Mouse (Mus musculus): ENCODE measurements at regions not wholly inside any gene's neighbourhood (a gene's known extent, or its start where the extent isn't known, plus 50 kb on each side); places are given as distances from the start of the nearest gene placed in this dataset.
A peak's percentile ranks its signal among the peaks of the same experiment; 100 is the strongest.
"Not testable (repeated sequence)": the region's sequence is repeated elsewhere in the genome, so short reads cannot be mapped to it uniquely, and the experiment has no call there.

DNA sequence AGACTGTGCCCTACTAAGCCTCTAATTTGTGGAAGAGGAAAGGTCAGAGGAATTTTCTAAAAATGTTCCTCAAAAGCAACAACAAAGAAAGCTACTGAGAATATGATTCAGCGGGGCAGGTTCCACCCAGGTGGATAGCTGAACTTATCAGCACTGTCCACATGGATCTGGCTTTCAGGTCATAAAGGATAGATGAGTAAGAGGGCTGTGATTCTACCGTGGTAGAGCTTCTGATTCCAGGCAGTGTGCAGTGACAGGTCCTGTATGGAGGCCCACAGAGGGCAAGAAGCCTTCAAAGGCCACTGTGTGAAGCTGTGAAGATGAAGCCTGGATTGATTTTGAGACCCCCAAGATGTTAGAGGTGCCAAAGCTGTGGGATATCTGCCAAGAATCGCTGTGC is 51.8 kb downstream of the Teddm3 start:
- not testable (repeated sequence) for H3K9ac ChIP-seq; H3K4me1 ChIP-seq; ATAC-seq; H3K4me3 ChIP-seq; H3K27me3 ChIP-seq (replicated peaks); H3K4me2 ChIP-seq; H3K9me3 ChIP-seq (replicated peaks); H3K36me3 ChIP-seq; H3K27ac ChIP-seq
- 61% methylated on average over 3 of the region's 3 CpGs for WGBS (ENCODE audit: insufficient replicate concordance)

DNA sequence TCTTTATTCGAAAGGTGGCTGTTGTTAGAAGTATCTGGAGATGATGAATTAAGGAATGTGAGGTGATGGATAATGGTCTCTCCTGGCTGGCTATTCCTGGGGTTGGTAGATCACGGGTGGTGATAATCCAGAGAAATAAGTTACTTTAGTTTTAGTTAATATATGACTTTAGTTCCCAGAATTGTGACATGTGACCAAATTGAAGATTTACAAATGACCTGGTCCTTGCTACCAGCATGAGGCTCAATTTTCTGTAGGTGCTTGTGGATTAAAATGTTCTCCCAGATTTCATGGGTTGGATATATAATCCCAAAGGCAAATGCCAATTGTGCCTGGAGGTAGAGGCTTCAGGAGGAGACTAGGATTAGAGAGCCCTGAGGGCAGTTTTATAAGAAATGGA is 53.7 kb downstream of the Teddm3 start:
- H3K9me3 ChIP-seq (replicated peaks); H3K27ac ChIP-seq; H3K4me3 ChIP-seq; H3K4me1 ChIP-seq; ATAC-seq; H3K27me3 ChIP-seq (replicated peaks); H3K4me2 ChIP-seq; H3K36me3 ChIP-seq; H3K9ac ChIP-seq: not testable (repeated sequence)
- 37% methylated on average over 2 of the region's 2 CpGs for WGBS (ENCODE audit: insufficient replicate concordance)

DNA sequence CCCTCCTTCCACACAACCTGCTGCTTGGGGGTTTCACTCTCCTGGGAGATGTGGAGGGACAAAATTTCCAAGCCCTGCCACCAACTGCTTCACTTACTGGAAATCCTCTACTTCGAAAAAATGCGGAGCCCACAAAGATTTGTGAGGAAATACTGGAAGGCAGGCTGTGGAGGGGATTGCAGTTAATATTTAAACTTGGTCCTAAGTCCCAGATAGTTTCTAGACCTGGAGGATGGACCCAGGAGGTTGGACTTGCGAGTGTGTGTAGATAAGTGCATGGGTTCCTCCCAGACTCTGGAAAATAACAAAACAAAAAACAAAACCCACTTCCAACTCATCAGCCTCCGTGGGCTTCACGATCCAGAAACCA is 79.0 kb downstream of the Teddm3 start:
- H3K9me3 ChIP-seq (replicated peaks), result no peaks in the 10 kb centered on the region
- H3K4me2 ChIP-seq, result 0 out of 2 replicates have a peak overlapping the region, but pooled peaks have one; percentile 25
- no peaks in the 10 kb centered on the region for H3K36me3 ChIP-seq
- 42% methylated on average over 5 of the region's 5 CpGs for WGBS (ENCODE audit: insufficient replicate concordance)
- H3K27ac ChIP-seq, result no peak overlapping the region
- H3K4me3 ChIP-seq, result no peak overlapping the region
- ATAC-seq, result no peak
- H3K27me3 ChIP-seq (replicated peaks), result no peaks in the 10 kb centered on the region
- no peaks in the 10 kb centered on the region for H3K4me1 ChIP-seq
- no peak overlapping the region for H3K9ac ChIP-seq

DNA sequence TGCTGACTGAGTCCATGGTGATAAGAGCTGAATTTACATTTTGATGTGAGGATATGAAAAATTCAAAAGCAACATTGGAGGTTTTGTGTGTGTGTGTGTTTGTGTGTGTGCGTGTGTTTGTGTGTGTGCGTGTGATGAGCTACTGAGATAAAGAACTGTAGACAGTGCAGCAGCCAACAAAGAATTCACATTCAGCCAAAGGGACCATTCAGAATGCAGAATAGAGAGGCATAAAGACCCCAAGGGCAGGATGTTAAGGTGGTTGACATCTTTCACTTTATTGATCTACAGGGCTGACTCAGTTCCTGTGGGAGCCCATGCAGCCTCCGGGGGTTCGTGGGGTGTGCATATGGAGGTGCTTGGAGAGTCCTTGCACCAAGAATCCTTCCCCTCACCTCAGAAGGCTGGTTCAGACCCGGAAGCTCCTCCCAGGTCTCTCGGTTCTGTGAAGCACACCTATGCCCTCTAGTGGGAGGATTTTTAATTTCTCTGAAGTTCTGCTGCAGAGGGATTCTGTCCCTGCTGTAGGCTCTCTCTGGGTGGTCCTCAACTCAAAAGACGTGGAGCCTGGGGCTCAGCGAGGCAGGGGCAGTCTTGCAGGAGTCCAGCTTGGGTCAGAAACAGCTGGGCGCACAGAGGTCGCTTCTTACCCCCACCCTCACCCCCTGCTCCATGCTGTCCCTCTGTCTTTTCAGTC is 79.6 kb downstream of the Teddm3 start:
- ATAC-seq, result peak; percentile 15; the same call in 1 of the 2 replicates
- 0 out of 2 replicates have a peak overlapping the region, but pooled peaks have one; percentile 25 for H3K4me2 ChIP-seq

DNA sequence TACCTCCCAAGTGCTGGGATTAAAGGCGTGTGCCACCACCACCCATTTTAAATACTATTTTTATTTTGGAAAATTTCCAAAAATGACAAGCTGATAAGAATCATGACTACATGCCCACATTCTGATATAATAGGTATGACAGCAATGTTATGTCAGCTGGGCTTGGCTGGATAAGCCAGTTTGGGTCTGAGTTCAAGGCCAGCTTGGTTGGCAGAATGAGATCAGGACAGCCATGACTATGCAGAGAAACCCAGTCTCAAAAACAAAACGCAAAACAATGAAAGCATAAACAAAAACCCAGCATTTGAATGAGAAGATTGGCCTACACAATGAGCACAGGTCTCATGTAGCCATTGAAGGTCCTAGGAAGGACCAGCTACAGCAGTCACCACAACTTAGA is 93.6 kb downstream of the Teddm3 start:
- Histone ChIP-seq H3K36me3 (no peaks in the 10 kb centered on the region), H3K9me3 (replicated peaks) (no peaks in the 10 kb centered on the region), H3K4me2 (no peak overlapping the region), H3K4me1 (no peaks in the 10 kb centered on the region), H3K9ac (no peak overlapping the region), H3K27me3 (replicated peaks) (no peaks in the 10 kb centered on the region), H3K27ac (no peak overlapping the region), H3K4me3 (no peak overlapping the region)
- WGBS (ENCODE audit: insufficient replicate concordance), result 54% methylated on average over 2 of the region's 2 CpGs
- no peak for ATAC-seq

More for the DNA sequence above, 79.6 kb downstream of the Teddm3 start:
- not testable (repeated sequence) for H3K27ac ChIP-seq; H3K9ac ChIP-seq; H3K9me3 ChIP-seq (replicated peaks); H3K4me1 ChIP-seq; H3K27me3 ChIP-seq (replicated peaks); H3K36me3 ChIP-seq; H3K4me3 ChIP-seq
- 26% methylated on average over 8 of the region's 10 CpGs for WGBS (ENCODE audit: insufficient replicate concordance)

DNA sequence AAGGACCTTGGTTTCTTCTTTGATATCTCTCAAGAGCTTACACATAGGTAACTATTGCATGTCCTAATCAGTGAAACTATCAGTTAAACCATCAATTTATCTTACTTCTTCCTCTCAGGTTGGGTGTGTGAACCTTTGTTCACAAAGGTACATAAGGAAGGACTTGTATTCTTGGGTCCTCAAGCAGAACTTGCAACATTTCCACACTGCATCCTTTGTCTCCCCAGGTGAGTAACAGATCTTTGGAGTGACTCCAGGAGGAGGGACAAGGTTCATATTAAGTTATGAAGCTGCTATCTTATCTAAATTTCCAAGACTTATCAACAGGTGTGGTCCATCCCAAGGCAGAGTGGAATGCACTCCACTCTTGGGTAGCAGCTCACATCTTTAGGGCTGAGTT is 99.0 kb downstream of the Teddm3 start:
- Histone ChIP-seq H3K9me3 (replicated peaks) (peaks cover 11% of the 10 kb centered on the region), H3K4me3 (no peak overlapping the region), H3K4me2 (no peak overlapping the region), H3K27me3 (replicated peaks) (no peaks in the 10 kb centered on the region), H3K4me1 (no peaks in the 10 kb centered on the region), H3K27ac (no peak overlapping the region), H3K9ac (no peak overlapping the region), H3K36me3 (no peaks in the 10 kb centered on the region)
- no peak for ATAC-seq

DNA sequence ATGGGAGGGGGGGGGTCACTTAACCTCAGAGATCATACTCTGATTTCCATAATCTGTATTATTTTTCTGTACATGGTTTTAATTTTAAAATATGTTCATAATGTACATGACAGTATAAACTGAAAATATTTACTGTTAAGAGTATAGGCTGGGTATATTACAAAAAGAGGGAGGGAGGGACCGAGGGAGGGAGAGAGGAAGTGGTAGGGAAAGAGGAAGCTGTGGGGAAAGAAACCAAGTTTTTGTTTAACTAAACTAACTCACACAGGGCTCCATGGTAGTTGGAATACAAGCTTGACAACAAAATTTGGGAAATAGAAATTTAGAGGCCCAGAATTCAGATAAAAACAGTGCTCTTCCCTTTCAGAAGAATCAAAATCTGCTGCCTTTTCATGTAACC is 131.7 kb downstream of the Teddm3 start:
- not testable (repeated sequence) for H3K9ac ChIP-seq; H3K36me3 ChIP-seq; ATAC-seq; H3K4me2 ChIP-seq; H3K4me3 ChIP-seq; H3K27ac ChIP-seq; H3K27me3 ChIP-seq (replicated peaks); H3K4me1 ChIP-seq
- peaks cover 11% of the 10 kb centered on the region for H3K9me3 ChIP-seq (replicated peaks)
- WGBS (ENCODE audit: insufficient replicate concordance), result 19% methylated on average over 1 of the region's 1 CpGs

DNA sequence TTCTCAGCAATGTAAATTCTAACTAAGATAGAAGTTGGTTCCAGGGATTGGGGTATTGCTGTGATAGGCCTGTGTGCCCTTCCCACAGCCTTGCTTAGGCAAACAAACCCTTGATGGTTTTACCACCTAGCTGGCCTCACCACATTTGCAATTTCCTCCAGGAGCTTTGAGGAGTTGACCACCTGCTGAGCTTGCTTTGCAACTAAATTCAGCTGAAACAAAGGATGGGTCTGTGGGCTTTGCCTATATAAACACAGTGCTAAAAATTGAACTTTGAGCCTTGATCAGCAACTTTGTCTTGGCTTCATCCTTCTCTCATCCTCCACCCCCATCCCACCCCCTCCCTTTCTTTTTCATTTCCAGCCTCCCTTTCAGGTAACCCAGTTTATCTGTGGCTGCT is 148.9 kb downstream of the Teddm3 start:
- H3K4me3 ChIP-seq, result no peak overlapping the region
- H3K9me3 ChIP-seq (replicated peaks), result 0 out of 2 replicates have a peak, but pooled peaks cover 8% of the 10 kb centered on the region
- H3K4me1 ChIP-seq, result no peaks in the 10 kb centered on the region
- no peaks in the 10 kb centered on the region for H3K36me3 ChIP-seq
- H3K27me3 ChIP-seq (replicated peaks), result no peaks in the 10 kb centered on the region
- H3K27ac ChIP-seq, result no peak overlapping the region
- no peak for ATAC-seq
- H3K4me2 ChIP-seq, result no peak overlapping the region
- H3K9ac ChIP-seq, result no peak overlapping the region

DNA sequence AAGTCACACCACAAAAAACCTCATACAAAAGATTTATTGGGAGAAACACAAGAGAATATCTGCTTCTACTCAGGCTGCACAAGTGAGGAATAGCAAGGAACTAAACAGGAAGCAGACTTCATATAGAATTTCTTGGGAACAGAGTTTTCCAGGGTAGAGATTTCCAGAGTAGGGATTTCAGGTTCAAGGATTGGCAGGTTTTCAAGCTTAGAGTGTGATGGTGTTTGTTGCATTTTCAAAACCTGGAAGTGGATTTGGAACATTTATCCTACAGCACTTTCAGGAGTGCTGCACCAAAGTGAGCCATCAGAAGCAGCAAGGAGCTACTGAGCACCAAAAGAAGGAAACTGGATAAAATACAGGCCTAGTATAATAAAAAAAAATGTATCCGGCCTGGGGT is 152.7 kb downstream of the Teddm3 start:
- Histone ChIP-seq H3K9ac (no peak overlapping the region), H3K36me3 (no peaks in the 10 kb centered on the region), H3K4me2 (no peak overlapping the region), H3K9me3 (replicated peaks) (0 out of 2 replicates have a peak, but pooled peaks cover 8% of the 10 kb centered on the region), H3K27me3 (replicated peaks) (no peaks in the 10 kb centered on the region), H3K4me1 (no peaks in the 10 kb centered on the region), H3K4me3 (no peak overlapping the region), H3K27ac (no peak overlapping the region)
- no peak for ATAC-seq
- WGBS (ENCODE audit: insufficient replicate concordance), result 53% methylated on average over 1 of the region's 1 CpGs

DNA sequence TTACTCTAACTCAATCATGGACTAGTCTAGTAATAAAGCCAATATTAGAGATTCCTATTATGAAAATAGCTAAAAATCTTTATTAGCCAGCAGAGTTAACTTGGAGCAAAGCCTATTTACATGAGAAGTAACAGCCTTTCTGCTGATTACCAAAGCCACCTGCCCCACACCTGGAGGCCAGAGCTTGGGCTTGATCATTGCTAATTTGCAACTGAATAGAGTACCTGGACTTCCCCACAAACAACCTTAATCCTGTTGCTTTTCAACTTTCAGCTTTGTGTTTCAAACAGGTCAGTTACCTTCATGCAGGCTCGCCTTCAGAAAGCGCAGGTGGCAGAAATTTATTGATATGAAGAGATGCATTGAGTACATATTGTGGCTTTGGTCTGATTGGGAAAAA is 163.3 kb downstream of the Teddm3 start:
- Histone ChIP-seq H3K4me2 (no peak overlapping the region), H3K27ac (no peak overlapping the region), H3K4me3 (no peak overlapping the region), H3K27me3 (replicated peaks) (no peaks in the 10 kb centered on the region), H3K4me1 (no peaks in the 10 kb centered on the region), H3K36me3 (no peaks in the 10 kb centered on the region), H3K9ac (no peak overlapping the region), H3K9me3 (replicated peaks) (0 out of 2 replicates have a peak, but pooled peaks cover 4% of the 10 kb centered on the region)
- 60% methylated on average over 2 of the region's 2 CpGs for WGBS (ENCODE audit: insufficient replicate concordance)
- no peak for ATAC-seq

DNA sequence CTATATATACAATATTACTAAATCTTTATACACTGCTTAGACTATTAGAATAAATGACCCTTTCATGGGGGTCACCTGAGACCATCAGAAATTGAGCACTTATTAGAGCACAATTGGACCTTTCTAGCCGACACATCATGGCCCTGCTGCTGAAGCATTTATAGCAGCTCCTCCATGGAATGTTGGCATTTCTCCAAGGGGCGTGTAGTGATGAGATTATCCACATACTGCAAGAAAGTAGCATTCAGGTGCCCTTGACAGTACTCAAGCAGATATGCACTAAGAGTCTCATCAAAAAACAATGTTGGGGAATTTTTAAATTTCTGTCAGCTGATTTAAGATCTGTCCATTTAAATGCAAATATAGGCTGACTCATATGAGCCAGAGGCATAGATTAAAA is 178.4 kb downstream of the Teddm3 start:
- no peak overlapping the region for H3K4me2 ChIP-seq
- H3K9me3 ChIP-seq (replicated peaks), result no peaks in the 10 kb centered on the region
- no peak overlapping the region for H3K4me3 ChIP-seq
- no peak for ATAC-seq
- no peaks in the 10 kb centered on the region for H3K27me3 ChIP-seq (replicated peaks)
- H3K27ac ChIP-seq, result no peak overlapping the region
- WGBS (ENCODE audit: insufficient replicate concordance), result 55% methylated on average over 2 of the region's 2 CpGs
- H3K9ac ChIP-seq, result no peak overlapping the region
- 0 out of 2 replicates have a peak, but pooled peaks cover 9% of the 10 kb centered on the region for H3K4me1 ChIP-seq
- no peaks in the 10 kb centered on the region for H3K36me3 ChIP-seq

DNA sequence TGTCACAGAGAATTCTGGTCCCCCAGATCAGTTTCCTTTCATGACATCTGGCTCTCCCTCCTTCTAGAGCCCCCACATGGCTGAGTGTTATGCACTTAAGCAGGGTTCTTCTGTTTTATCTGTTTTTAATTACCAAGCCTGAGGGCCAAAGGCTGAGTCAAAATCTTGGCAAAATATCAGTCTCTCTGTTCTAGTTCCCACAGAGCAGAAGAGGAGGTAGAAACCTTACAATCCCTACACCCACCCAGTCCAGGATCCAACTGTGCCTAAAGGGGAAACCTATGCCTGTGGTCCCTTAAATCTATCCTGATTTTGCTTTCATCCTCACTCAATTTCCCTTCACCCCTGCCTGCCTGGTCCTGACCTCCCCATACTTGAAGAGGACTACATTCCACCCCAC is 181.4 kb downstream of the Teddm3 start:
- H3K9me3 ChIP-seq (replicated peaks), result no peaks in the 10 kb centered on the region
- ATAC-seq, result no peak
- no peak overlapping the region for H3K4me3 ChIP-seq
- H3K27ac ChIP-seq, result no peak overlapping the region
- H3K36me3 ChIP-seq, result no peaks in the 10 kb centered on the region
- no peak overlapping the region for H3K9ac ChIP-seq
- H3K4me2 ChIP-seq, result no peak overlapping the region
- H3K27me3 ChIP-seq (replicated peaks), result no peaks in the 10 kb centered on the region
- 0 out of 2 replicates have a peak, but pooled peaks cover 6% of the 10 kb centered on the region for H3K4me1 ChIP-seq

DNA sequence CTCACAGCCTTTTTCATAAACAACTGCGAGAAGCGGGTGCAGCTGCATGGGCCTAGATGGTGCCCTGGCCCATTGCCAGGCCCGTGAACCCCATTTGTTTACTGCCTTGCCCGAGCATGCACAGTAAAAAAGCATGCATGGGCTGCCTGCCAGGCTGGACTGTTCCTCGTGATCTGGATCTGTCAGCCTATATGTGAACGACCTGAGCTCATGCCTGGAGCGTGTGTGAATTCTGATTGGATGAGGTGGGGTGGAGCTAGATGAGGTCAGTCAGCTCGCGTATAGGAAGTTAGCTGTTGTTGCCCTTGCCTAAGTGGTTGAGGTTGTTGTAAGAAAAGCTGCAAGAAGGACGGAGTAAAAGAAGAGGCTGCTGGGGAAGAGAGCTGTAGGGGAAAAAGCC is 194.9 kb downstream of the Teddm3 start:
- Histone ChIP-seq H3K27ac (no peak overlapping the region), H3K27me3 (replicated peaks) (no peaks in the 10 kb centered on the region), H3K4me3 (no peak overlapping the region), H3K9ac (no peak overlapping the region), H3K4me1 (no peaks in the 10 kb centered on the region), H3K9me3 (replicated peaks) (no peaks in the 10 kb centered on the region), H3K36me3 (no peaks in the 10 kb centered on the region), H3K4me2 (no peak overlapping the region)
- ATAC-seq, result no peak
- 68% methylated on average over 10 of the region's 10 CpGs for WGBS (ENCODE audit: insufficient replicate concordance)

Measured in liver, embryonic 12.5 days (tissue).